Mouse (Mus musculus) liver (tissue): ENCODE measurements around the gene Dynlt1f.
"Not testable (repeated sequence)": the region's sequence is repeated elsewhere in the genome, so short reads cannot be mapped to it uniquely, and the experiment has no call there.

Experiments
- DNase-seq: peaks from one replicate; pipeline ENCODE4 v3.0.0-alpha.2; 2020; ENCODE audit warnings: mixed read lengths

Gene Dynlt1f

DNA sequence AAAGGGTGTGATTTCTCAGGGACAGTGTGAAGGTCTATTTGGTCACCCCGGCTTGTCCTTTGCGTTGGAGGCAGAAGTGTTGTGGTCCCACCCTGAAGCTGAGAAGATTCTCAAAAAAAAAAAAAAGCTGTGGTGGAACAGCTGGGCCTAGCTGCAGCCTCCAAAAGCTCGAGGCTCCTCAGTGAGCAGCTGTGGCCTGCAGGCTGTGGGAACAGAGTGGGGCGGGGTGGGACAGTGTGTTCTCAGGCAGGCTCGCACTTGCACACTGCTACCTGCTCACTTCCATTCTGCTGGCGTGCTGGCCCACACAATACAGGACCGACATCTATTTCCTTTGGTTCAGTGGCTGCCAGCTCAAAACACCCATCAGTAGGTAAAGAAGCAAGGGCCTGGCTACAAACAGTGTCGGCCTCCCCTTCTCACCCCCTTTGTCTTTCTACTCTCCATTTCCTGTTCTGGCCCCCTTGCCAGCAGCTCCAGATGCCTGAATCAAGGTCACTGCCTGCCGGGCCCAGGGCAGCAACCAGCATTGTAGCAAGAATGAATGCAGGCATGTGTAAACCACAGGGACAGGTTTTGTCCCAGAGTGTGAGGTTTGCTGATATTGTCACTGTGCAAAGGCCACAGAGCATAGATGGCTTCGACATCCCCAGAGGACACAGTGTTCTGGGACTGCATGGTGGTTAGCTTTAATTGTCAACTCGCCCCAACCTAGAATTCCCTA lies 5.6 kb upstream of the Dynlt1f start:
- DNase-seq, result peak; percentile 4

GRCm38 (mm10) chr17:6660589-6660988 lies 4.9 kb upstream of the Dynlt1f start:
- not testable (repeated sequence) for DNase-seq

- DNase-seq, result not testable (repeated sequence)
Observed at GRCm38 (mm10) chr17:6658801-6659200, 3.1 kb upstream of the Dynlt1f start, which contains the start of gene Sytl3. Gene Sytl3 (plus strand): TSS chr17:6659093.

DNA sequence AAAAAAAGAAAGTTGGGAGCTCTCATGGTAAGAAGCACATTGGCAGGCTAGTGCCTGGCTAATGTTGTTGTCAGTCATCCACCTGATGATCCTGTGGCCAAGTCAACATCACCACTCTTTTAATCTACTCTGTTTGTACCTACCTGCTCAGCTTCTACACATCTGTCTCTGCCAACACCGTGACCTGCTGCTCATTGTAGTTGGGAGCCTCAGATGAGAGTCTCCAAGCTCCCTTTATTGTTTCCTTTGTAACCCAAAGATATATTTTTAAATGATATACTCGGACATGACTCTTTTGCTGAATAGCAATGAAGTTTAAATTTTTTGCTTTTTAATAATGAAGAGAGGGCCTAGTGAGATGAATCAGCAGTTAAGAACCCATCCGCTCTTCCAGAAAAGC lies 771 bp upstream of the Dynlt1f start:
- DNase-seq, result not testable (repeated sequence)

DNA sequence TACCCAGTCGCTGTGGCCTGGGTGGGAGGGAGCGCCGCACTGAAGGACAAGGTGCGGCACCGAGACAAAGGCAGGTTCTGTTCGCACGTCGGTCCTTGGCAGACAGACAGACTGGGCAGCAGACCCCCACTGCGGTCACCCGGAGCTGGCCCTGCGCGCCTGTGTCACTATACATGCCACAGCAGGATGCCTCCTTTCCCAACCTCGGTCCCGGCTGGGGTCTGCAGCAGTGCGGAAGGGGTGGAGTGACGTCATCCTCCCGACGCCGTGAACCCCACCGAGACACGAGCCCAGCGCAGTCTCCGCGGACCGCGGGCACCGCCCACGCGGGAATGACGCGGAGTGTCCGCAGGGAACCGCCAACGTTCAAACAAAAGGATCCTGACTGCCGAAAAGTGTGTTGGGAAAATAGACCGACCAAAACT lies 601 bp downstream of the Dynlt1f start:
- DNase-seq, result peak; percentile 78

DNA sequence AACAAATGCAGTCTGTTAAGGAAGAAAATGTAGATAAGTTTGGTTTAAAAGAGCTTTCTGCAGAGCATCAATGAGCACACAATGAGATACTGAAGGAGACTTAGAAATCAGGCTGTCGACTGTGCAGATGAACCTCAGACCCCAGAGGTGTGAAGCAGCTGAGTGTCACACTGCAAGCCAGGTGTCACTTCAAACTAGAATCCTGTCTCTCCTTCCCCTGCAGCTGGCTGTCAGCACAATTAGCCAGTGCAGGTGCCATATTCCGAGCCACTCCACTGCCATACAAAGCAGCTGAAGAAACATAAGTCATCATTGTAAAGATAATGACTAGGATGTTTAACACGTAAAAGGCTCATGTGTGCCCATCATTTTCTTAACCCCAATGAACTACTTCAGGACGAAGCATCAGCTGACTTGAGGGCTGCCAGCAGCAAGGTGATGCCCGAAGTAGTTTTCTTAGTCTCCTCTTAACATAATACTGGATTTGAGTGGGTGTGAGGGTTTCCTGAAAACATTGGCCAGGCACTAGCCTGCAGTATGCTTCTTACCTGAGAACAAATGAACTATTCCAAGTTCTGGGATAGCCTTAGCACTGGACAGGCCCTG lies 2.3 kb downstream of the Dynlt1f start:
- DNase-seq, result not testable (repeated sequence)

DNA sequence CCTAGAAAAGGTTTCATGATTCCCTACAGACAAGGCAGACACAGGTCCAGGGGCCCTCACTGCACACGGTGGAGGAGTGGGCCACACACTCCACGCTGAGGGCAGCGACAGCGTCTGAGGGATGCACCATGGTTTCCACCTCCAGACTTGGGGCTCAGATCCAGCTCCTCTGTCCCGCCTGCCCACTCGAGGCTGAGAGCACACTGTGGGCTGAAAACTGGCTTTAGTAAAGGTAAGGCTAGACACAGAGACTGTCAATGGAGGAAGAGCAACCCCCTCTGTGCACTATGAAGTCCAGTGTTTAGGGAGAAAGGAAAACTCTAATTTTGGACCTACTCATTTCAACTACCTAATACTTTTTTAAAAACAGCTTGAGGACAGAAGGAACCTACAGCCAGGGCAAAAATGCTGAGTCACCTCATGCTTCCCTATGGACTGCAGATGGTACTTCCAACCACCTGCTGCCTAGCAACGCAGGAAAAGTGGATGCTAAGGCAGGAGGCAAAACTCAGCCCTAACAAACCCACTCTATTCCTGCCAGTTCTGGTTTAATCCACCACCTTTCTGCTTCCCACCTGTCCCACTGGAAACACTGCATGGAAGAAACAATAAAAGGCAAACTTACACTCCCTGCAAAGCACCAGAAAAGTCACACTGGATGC lies 4.7 kb downstream of the Dynlt1f start:
- not testable (repeated sequence) for DNase-seq

- not testable (repeated sequence) for DNase-seq
Observed at GRCm38 (mm10) chr17:6647452-6647851, 8.2 kb downstream of the Dynlt1f start.

- DNase-seq, result not testable (repeated sequence)
Observed at GRCm38 (mm10) chr17:6646841-6647240, 8.9 kb downstream of the Dynlt1f start.

DNA sequence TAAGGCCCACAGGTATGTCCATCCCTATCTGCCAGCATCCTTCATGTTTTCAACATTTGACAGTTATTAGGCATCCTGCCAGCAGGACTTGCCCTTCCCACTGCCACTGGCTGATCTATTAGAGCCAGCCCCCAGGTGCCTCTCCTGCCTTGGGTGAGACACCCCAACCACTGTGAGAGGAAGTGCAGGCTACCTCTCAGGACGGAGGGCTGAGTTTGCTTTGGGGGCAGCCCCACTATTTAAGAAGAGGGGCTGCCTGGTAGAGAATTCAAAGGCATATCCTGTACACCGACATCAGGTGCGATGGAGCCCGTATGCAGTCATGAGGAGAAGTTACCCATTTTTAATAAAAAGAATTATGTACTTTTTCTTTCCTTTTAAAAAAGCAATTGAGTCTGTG lies 10.0 kb downstream of the Dynlt1f start:
- DNase-seq, result not testable (repeated sequence)

DNA sequence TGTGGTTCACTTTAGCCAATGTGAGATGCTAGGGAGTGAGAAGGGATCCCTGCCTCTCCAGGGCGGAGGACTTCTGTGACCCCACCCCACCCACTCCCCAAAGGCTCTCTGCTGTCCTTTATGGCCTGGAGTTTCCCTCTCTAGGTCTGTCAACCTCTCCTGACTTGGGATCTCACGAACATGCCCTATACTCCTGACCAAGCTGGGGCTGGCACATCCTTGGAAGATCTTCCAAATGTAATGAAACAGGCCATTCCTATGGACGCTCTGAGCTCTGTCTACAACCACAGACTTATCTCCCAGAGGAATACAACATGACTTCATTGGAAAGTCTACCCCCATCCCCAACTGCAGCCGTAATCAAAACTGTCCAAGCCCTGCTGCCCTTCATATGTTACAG lies 11.0 kb downstream of the Dynlt1f start:
- not testable (repeated sequence) for DNase-seq

GRCm38 (mm10) chr17:6644210-6644609 lies 11.5 kb downstream of the Dynlt1f start:
- not testable (repeated sequence) for DNase-seq

GRCm38 (mm10) chr17:6640771-6641429 lies 14.8 kb downstream of the Dynlt1f start:
- not testable (repeated sequence) for DNase-seq

DNA sequence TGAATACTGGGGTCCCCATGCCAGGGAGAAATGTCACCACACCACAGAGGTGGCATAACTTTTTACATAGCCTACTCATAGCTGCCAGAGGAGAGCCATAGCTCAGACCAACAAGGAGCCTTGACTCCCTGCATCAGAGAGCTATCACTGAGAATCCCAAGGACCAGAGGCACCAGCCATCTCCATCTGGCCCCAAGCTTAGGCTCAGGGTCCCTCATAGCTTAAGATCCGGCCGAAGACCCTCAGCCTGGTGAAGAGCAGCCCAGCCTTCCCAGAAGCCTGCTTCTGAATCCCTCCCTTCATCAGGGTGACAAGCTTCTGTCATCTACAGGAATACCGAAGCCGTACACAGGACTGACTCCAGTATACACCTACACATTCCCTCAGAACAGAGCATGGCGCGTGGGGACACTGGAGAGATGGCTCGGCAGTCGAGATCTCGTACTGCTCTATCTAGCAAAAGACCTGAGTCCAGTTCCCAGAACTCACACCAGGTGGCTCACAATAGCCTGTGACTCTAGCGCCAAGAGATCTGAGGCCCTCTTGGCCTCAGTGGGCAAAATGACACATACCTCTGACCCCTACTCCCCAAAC lies 15.6 kb downstream of the Dynlt1f start:
- DNase-seq, result not testable (repeated sequence)

GRCm38 (mm10) chr17:6639486-6639885 lies 16.2 kb downstream of the Dynlt1f start:
- DNase-seq, result not testable (repeated sequence)

DNA sequence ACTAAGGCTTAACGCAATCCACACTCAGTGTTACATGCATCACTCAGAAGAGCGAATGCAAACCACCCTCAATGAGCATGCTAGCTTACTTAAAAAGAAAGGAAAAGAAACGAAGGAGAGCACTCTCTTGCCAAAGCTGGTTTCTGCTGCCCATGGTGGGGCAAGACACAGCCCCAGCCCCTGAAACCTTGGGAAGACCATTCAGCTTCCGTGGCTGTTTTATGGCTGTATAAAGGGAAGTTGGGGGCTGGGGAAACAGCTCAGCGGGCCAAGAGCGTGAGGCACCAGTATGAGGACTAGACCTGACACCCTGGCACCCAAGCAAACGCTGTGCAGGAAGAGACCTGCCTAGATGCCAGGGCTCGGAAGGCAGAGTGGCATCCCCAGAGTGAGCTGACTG lies 17.3 kb downstream of the Dynlt1f start:
- not testable (repeated sequence) for DNase-seq

DNA sequence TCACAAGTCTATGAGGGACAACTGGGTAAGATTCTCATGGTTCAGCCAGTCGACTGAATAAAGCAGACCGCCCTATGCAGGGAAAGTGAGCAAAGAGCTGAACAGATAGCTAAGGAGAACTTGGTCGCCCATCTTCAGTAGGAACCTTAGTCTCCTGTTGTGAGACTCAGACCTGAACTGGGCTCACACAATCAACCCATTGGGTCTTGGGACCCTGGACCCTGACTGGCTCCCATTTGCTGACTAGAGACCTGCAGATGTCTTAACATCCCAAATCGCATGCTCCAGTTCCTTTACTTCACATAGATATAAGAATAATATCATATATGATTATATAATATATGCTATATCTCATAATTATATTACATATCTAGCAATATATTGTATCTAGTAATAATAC lies 18.3 kb downstream of the Dynlt1f start:
- DNase-seq, result not testable (repeated sequence)

DNA sequence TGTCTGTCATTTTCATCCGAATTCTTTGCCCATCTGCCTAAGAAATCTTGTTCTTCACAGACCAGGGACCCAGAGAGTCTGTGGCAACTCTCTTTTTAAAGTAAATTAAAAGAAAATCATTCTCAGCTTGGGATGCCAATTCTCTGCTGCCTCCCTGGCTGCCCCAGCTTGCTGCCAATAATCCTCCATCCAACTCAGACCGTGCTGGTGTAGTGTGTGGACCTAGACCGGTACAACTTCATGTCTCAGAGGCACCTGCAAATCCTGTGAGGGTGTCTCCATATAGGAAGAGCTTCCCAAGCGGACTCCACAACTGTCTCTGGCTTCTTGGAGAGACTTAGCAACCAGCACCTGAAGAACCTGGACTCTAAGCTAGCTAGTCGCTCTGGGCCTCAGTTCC lies 18.8 kb downstream of the Dynlt1f start:
- DNase-seq, result no peak

- not testable (repeated sequence) for DNase-seq
Observed at GRCm38 (mm10) chr17:6635781-6636180, 19.9 kb downstream of the Dynlt1f start.

DNA sequence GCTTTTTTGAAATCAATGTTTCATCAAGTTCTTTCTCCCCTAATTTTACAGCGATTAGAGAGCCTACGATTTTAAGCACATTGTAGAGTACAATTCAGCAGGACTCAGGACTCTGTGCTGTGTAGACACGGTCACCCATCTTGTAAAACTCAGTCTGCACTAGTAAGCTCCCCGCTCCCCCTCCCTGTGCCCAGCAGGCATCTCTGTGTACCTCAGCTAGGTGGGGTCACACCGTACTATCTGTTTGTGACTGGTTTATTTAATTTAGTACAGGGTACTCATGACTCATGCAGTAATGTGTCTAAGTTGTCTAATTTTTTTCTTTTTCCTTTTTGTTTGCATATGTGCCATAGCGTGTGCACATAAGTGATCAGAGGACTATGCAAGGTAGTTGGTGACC lies 22.9 kb downstream of the Dynlt1f start:
- not testable (repeated sequence) for DNase-seq

DNA sequence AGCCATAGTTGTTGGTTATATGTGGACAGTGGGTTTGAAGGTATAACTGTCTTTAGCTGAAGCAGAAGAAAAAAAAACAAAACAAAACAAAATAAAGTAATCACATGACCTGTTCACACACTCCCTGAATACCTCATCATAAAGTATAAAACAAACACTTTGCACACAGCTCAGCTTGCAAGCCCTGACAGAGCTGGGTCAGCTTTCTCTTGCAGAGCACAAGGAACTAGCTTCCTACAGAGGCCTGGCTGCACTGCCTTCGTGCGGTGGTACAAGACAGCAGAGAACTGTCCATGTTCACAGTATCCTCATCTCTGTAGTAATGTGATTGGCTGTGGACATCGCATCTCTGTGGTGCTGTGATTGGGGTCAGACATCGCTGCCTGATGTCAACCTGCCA lies 25.3 kb downstream of the Dynlt1f start:
- not testable (repeated sequence) for DNase-seq

DNA sequence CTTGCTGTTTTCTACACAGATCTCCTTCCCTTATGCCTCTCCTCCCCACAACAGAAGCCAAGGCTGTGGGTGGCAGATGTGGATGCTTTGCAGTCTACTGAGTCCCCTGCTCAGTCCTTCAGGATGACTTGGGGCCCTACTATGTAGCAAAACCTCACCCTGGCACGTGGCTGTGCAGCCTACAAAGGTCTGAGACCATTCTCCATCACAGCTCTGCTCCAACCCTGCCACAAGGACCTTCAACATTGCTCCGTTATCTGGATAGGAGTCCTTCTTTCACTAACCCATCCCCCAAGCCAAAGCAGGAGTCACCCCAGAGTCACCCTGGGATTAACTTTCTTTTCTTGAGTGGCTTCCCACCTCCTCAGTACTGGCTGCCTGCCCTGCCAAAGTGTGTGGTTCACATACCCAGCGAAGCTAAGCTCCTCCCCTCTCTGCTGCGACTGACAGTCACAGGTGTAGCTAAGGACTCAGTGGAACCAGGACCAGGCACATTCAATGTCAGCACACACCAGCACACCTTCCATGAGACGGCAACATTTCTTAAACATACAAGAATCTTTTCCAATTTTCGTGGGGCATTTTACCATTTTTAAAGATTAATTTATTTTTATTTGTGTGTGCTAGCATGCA lies 30.7 kb downstream of the Dynlt1f start:
- DNase-seq, result not testable (repeated sequence)
